Mouse (Mus musculus): ENCODE measurements around the gene Cd3g. TPM values are rescaled to one million over a fixed set of nuclear protein-coding genes. Genes with fewer than 3 reads are reported as not detected.

Cd3g gene
- polyA plus RNA-seq, 1 experiment from 2014 or later = 0.25 TPM

- Histone ChIP-seq H3K36me3 (peaks cover 81% of the 10 kb centered on the region), H3K27me3 (replicated peaks) (no peaks in the 10 kb centered on the region), H3K9me3 (no peaks in the 10 kb centered on the region), H3K4me1 (no peaks in the 10 kb centered on the region), H3K4me2 (replicated peaks) (no peak overlapping the region), H3K4me3 (no peak overlapping the region), H3K27ac (no peak overlapping the region), H3K9ac (no peak overlapping the region)
- WGBS = 95% methylated on average over 3 of the region's 3 CpGs
- no peak for ATAC-seq (ENCODE audit: low FRiP score, low read depth)
Observed at GRCm38 (mm10) chr9:44954432-44954831, 25.8 kb downstream of the Cd3g start.

- no peaks in the 10 kb centered on the region for H3K9me3 ChIP-seq
- H3K4me3 ChIP-seq = no peak overlapping the region
- H3K27ac ChIP-seq = no peak overlapping the region
- no peaks in the 10 kb centered on the region for H3K4me1 ChIP-seq
- WGBS = 89% methylated on average over 5 of the region's 5 CpGs
- no peak overlapping the region for H3K4me2 ChIP-seq (replicated peaks)
- no peak for ATAC-seq (ENCODE audit: low FRiP score, low read depth)
- no peak overlapping the region for H3K9ac ChIP-seq
- no peaks in the 10 kb centered on the region for H3K27me3 ChIP-seq (replicated peaks)
- peaks cover 85% of the 10 kb centered on the region for H3K36me3 ChIP-seq
Observed at GRCm38 (mm10) chr9:44947836-44948235, 32.4 kb downstream of the Cd3g start.

DNA sequence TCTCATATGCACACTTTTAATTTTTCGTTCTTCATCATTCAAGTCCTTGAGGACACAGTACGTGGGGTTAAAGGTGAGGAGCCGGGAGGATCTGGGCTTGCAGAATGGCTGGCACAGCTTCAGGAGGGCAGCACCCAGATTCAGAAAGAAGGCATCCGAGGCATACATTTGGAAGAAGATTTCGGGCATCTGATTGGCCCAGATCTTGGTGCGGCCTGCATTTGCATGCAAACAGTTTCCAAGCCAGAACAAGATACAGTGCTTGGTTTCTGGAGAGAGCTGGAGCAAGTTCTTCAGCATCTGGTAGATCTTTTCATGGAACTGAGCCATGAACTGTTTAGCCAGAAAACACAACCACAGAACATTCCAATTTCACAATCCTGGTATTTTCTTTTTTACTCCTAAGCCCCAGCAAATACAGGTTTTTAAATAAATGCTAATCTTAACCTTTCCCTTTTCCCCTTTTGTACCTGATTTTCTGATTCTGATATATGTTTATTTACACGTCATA, 34.0 kb downstream of the Cd3g start:
- no peaks in the 10 kb centered on the region for H3K4me1 ChIP-seq
- H3K36me3 ChIP-seq = peaks cover 87% of the 10 kb centered on the region
- ATAC-seq (ENCODE audit: low FRiP score, low read depth) = no peak
- H3K9ac ChIP-seq = no peak overlapping the region
- H3K9me3 ChIP-seq = no peaks in the 10 kb centered on the region
- no peaks in the 10 kb centered on the region for H3K27me3 ChIP-seq (replicated peaks)
- no peak overlapping the region for H3K27ac ChIP-seq
- no peak overlapping the region for H3K4me2 ChIP-seq (replicated peaks)
- no peak overlapping the region for H3K4me3 ChIP-seq
- WGBS = 94% methylated on average over 7 of the region's 7 CpGs

- 94% methylated on average over 4 of the region's 4 CpGs for WGBS
- H3K4me2 ChIP-seq (replicated peaks) = no peak overlapping the region
- H3K27ac ChIP-seq = no peak overlapping the region
- no peaks in the 10 kb centered on the region for H3K9me3 ChIP-seq
- no peak for ATAC-seq (ENCODE audit: low FRiP score, low read depth)
- no peaks in the 10 kb centered on the region for H3K4me1 ChIP-seq
- no peak overlapping the region for H3K4me3 ChIP-seq
- H3K9ac ChIP-seq = no peak overlapping the region
- no peaks in the 10 kb centered on the region for H3K27me3 ChIP-seq (replicated peaks)
- H3K36me3 ChIP-seq = peaks cover 83% of the 10 kb centered on the region
Observed at GRCm38 (mm10) chr9:44942421-44942820, 37.8 kb downstream of the Cd3g start.

GRCm38 (mm10) chr9:44941756-44942155, 38.5 kb downstream of the Cd3g start:
- Histone ChIP-seq H3K27me3 (replicated peaks) (no peaks in the 10 kb centered on the region), H3K4me1 (no peaks in the 10 kb centered on the region), H3K9ac (no peak overlapping the region), H3K36me3 (peaks cover 83% of the 10 kb centered on the region), H3K27ac (no peak overlapping the region), H3K4me2 (replicated peaks) (no peak overlapping the region), H3K9me3 (no peaks in the 10 kb centered on the region), H3K4me3 (no peak overlapping the region)
- ATAC-seq (ENCODE audit: low FRiP score, low read depth) = no peak
- 89% methylated on average over 4 of the region's 4 CpGs for WGBS

GRCm38 (mm10) chr9:44921543-44921942, 58.7 kb downstream of the Cd3g start:
- WGBS = 71% methylated on average over 2 of the region's 2 CpGs
- no peak overlapping the region; the same call in 1 of the 2 replicates for H3K4me3 ChIP-seq
- H3K27me3 ChIP-seq (replicated peaks) = no peaks in the 10 kb centered on the region
- H3K4me2 ChIP-seq (replicated peaks) = peak overlapping the region; percentile 91
- no peak overlapping the region for H3K9ac ChIP-seq
- H3K4me1 ChIP-seq = peaks cover 5% of the 10 kb centered on the region
- peaks cover 2% of the 10 kb centered on the region; the same call in 1 of the 2 replicates for H3K36me3 ChIP-seq
- H3K9me3 ChIP-seq = no peaks in the 10 kb centered on the region
- ATAC-seq (ENCODE audit: low FRiP score, low read depth) = no peak
- no peak overlapping the region for H3K27ac ChIP-seq

GRCm38 (mm10) chr9:44921123-44921468, 59.1 kb downstream of the Cd3g start:
- peak; percentile 85 for ATAC-seq (ENCODE audit: low FRiP score, low read depth)
- H3K9ac ChIP-seq = peak overlapping the region; percentile 92
- H3K36me3 ChIP-seq = peaks cover 2% of the 10 kb centered on the region; the same call in 1 of the 2 replicates
- WGBS = 1% methylated on average over 8 of the region's 8 CpGs
- H3K9me3 ChIP-seq = no peaks in the 10 kb centered on the region
- H3K27ac ChIP-seq = peak overlapping the region; percentile 43; the same call in 1 of the 2 replicates
- H3K4me2 ChIP-seq (replicated peaks) = peak overlapping the region; percentile 91
- peak overlapping the region; percentile 97 for H3K4me3 ChIP-seq
- H3K27me3 ChIP-seq (replicated peaks) = no peaks in the 10 kb centered on the region
- peaks cover 5% of the 10 kb centered on the region for H3K4me1 ChIP-seq

- no peaks in the 10 kb centered on the region for H3K27me3 ChIP-seq (replicated peaks)
- ATAC-seq (ENCODE audit: low FRiP score, low read depth) = peak; percentile 83
- WGBS = under 1% methylated on average over 48 of the region's 48 CpGs
- peak within 1 kb of the TSS; percentile 97 for H3K4me3 ChIP-seq
- peaks cover under 1% of the 10 kb centered on the region; the same call in 1 of the 2 replicates for H3K36me3 ChIP-seq
- no peaks in the 10 kb centered on the region for H3K9me3 ChIP-seq
- H3K27ac ChIP-seq = peak within 1 kb of the TSS; percentile 43; the same call in 1 of the 2 replicates
- peaks cover 5% of the 10 kb centered on the region for H3K4me1 ChIP-seq
- peak within 1 kb of the TSS; percentile 92 for H3K9ac ChIP-seq
- H3K4me2 ChIP-seq (replicated peaks) = peak within 1 kb of the TSS; percentile 91
Observed at GRCm38 (mm10) chr9:44920374-44921122, 59.7 kb downstream of the Cd3g start, which contains the start of gene Atp5l. Gene Atp5l, minus strand, starts transcription at chr9:44920742.

- ATAC-seq (ENCODE audit: low FRiP score, low read depth) = no peak
- Histone ChIP-seq H3K27me3 (replicated peaks) (no peaks in the 10 kb centered on the region), H3K27ac (no peak overlapping the region), H3K4me1 (peaks cover 14% of the 10 kb centered on the region), H3K36me3 (no peaks in the 10 kb centered on the region), H3K9me3 (no peaks in the 10 kb centered on the region), H3K4me3 (peak overlapping the region; percentile 97), H3K4me2 (replicated peaks) (peak overlapping the region; percentile 91), H3K9ac (peak overlapping the region; percentile 92)
- 44% methylated on average over 2 of the region's 2 CpGs for WGBS
Observed at GRCm38 (mm10) chr9:44919606-44920005, 60.6 kb downstream of the Cd3g start.

Other genes with a start within 250 kb of the Cd3g start
- gene Phldb1, start 245.2 kb downstream of the Cd3g start, polyA plus RNA-seq (2016; fragmentation: Nextera tagmentation; extraction: Ambion mirVana) = 58.9 and 61.6 TPM in 2 replicates
- 169 and 182 TPM in 2 replicates for gene Arcn1, start 212.6 kb downstream of the Cd3g start, polyA plus RNA-seq (2016; fragmentation: Nextera tagmentation; extraction: Ambion mirVana)
- gene Ift46, start 212.5 kb downstream of the Cd3g start, polyA plus RNA-seq (2016; fragmentation: Nextera tagmentation; extraction: Ambion mirVana) = 150 and 155 TPM in 2 replicates
- gene Tmem25, start 181.1 kb downstream of the Cd3g start, polyA plus RNA-seq (2016; fragmentation: Nextera tagmentation; extraction: Ambion mirVana) = 8.0 and 9.0 TPM in 2 replicates
- 0.28 TPM in 1 of 2 replicates, not detected in the other for gene Ttc36, start 177.4 kb downstream of the Cd3g start, polyA plus RNA-seq (2016; fragmentation: Nextera tagmentation; extraction: Ambion mirVana)
- gene Kmt2a, start 99.1 kb downstream of the Cd3g start, polyA plus RNA-seq (2016; fragmentation: Nextera tagmentation; extraction: Ambion mirVana) = 25.3 and 29.6 TPM in 2 replicates
- 602 and 611 TPM in 2 replicates for gene Atp5l, start 59.7 kb downstream of the Cd3g start, polyA plus RNA-seq (2016; fragmentation: Nextera tagmentation; extraction: Ambion mirVana)
- gene Ube4a, start 14.8 kb downstream of the Cd3g start, polyA plus RNA-seq (2016; fragmentation: Nextera tagmentation; extraction: Ambion mirVana) = 34.0 and 34.3 TPM in 2 replicates
- not detected in 2 replicates for gene Cd3d, start 1.4 kb upstream of the Cd3g start, polyA plus RNA-seq (2016; fragmentation: Nextera tagmentation; extraction: Ambion mirVana)
- gene Cd3e, start 29.2 kb upstream of the Cd3g start, polyA plus RNA-seq (2016; fragmentation: Nextera tagmentation; extraction: Ambion mirVana) = not detected in 2 replicates
- gene Mpzl2, start 59.4 kb upstream of the Cd3g start, polyA plus RNA-seq (2016; fragmentation: Nextera tagmentation; extraction: Ambion mirVana) = 1.6 and 1.8 TPM in 2 replicates
- gene Mpzl3, start 74.8 kb upstream of the Cd3g start, polyA plus RNA-seq (2016; fragmentation: Nextera tagmentation; extraction: Ambion mirVana) = 1.9 and 2.2 TPM in 2 replicates
- gene Jaml, start 98.8 kb upstream of the Cd3g start, polyA plus RNA-seq (2016; fragmentation: Nextera tagmentation; extraction: Ambion mirVana) = 0.10 and 0.49 TPM in 2 replicates
- 4.2 and 4.8 TPM in 2 replicates for gene Scn2b, start 137.4 kb upstream of the Cd3g start, polyA plus RNA-seq (2016; fragmentation: Nextera tagmentation; extraction: Ambion mirVana)
- gene Scn4b, start 158.0 kb upstream of the Cd3g start, polyA plus RNA-seq (2016; fragmentation: Nextera tagmentation; extraction: Ambion mirVana) = 0.18 and 0.27 TPM in 2 replicates
- gene BC049352, start 201.6 kb upstream of the Cd3g start, polyA plus RNA-seq (2016; fragmentation: Nextera tagmentation; extraction: Ambion mirVana) = not detected in 2 replicates
- gene Tmprss4, start 223.7 kb upstream of the Cd3g start, polyA plus RNA-seq (2016; fragmentation: Nextera tagmentation; extraction: Ambion mirVana) = 0.08 TPM in 1 of 2 replicates, not detected in the other